Mouse (Mus musculus) hindbrain, embryonic 13.5 days (tissue): Measurements from ENCODE around the gene Ddx3y. TPM values are rescaled to one million over a fixed set of nuclear protein-coding genes. Genes with fewer than 3 reads are reported as not detected.

Experiments
- ATAC-seq: fragments of 200-750 bp; cut with Nextera tagmentation; 2 replicates; pipeline ENCODE4 v1.8.0; 2017; ENCODE audit warnings: moderate TSS enrichment; ENCODE audit not compliant: low FRiP score
- H3K27ac ChIP-seq: fragments of 300-500 bp; sonication (generic); 2 replicates; pipeline ENCODE4 v1.5.1; 2015; ENCODE audit warnings: inconsistent platforms, mild to moderate bottlenecking, moderate library complexity
- H3K27me3 ChIP-seq: fragments of 300-500 bp; sonication (generic); 2 replicates; pipeline ENCODE4 v1.6.1; 2015; ENCODE audit warnings: mild to moderate bottlenecking, inconsistent platforms
- H3K36me3 ChIP-seq: fragments of 300-500 bp; sonication (generic); 2 replicates; pipeline ENCODE4 v1.6.1; 2015; ENCODE audit warnings: mild to moderate bottlenecking, inconsistent platforms
- H3K4me1 ChIP-seq: fragments of 300-500 bp; sonication (generic); replicated peaks from 2 replicates; pipeline ENCODE4 v1.6.1; 2015; ENCODE audit warnings: inconsistent platforms
- H3K4me2 ChIP-seq: fragments of 300-500 bp; sonication (generic); 2 replicates; pipeline ENCODE4 v1.6.1; 2015; ENCODE audit warnings: inconsistent platforms, mild to moderate bottlenecking, moderate library complexity
- H3K4me3 ChIP-seq: fragments of 300-500 bp; sonication (generic); 2 replicates; pipeline ENCODE4 v1.5.1; 2015; ENCODE audit warnings: mild to moderate bottlenecking, inconsistent platforms
- H3K9ac ChIP-seq: fragments of 300-500 bp; sonication (generic); 2 replicates; pipeline ENCODE4 v1.6.1; 2015; ENCODE audit warnings: mild to moderate bottlenecking, inconsistent platforms
- H3K9me3 ChIP-seq: fragments of 300-500 bp; sonication (generic); 2 replicates; pipeline ENCODE4 v1.6.1; 2016; ENCODE audit warnings: inconsistent platforms
- WGBS: fragments of 180-500 bp; shearing (Covaris S2); methylation state at CpG from one replicate; pipeline ENCODE4 v1.1.7; 2015; 5-methylcytosine and 5-hydroxymethylcytosine counted together
- polyA plus RNA-seq: library from polyadenylated mRNA; unstranded; fragments of >200 nt; fragmentation: Nextera tagmentation; extraction: Ambion mirVana; gene quantifications from 2 replicates; pipeline ENCODE4 v1.2.1, GENCODE M21; 2015

Gene Ddx3y
- polyA plus RNA-seq = 14.8 and 16.9 TPM in 2 replicates

DNA sequence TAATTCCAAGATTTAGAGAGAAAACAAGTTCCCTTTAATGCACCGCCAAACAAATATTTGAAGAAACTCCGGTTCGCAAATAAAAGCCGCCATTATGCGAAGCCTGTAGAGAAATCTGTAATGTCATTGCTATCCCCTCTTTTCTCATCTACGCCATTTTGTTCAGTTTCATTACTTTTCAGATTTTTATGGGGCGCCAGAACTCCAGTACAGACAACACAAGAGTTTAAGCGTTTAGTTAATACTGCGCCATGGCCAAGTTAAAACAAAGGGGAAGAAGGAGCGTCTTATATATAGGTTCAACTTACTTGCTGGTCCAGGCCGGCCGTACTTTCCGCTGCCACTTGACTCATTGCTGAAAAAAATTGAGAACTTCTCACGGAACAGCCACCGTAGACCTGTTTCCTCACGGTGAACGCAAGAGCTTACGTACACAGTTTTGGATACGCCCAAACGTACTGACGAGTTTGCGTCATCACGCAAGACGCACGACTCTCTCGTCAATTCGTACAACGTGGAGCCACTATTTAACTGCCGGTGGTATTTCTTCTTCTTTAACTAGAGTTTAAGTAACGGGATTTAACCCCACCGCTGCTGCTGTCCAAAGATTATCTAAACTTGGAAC is at the start of gene Ddx3y:
Ddx3y (minus strand) TSS at position 459 of the 625 bp plus-strand sequence.
- under 1% methylated on average over 31 of the region's 31 CpGs for WGBS
- Histone ChIP-seq H3K4me2 (peak within 1 kb of the TSS; percentile 47), H3K27me3 (no peaks in the 10 kb centered on the region), H3K36me3 (no peaks in the 10 kb centered on the region), H3K9me3 (no peaks in the 10 kb centered on the region), H3K9ac (peak within 1 kb of the TSS; percentile 63), H3K27ac (peak within 1 kb of the TSS; percentile 40; the same call in 1 of the 2 replicates), H3K4me1 (no peaks in the 10 kb centered on the region), H3K4me3 (peak within 1 kb of the TSS; percentile 40)
- ATAC-seq = peak; percentile 99

DNA sequence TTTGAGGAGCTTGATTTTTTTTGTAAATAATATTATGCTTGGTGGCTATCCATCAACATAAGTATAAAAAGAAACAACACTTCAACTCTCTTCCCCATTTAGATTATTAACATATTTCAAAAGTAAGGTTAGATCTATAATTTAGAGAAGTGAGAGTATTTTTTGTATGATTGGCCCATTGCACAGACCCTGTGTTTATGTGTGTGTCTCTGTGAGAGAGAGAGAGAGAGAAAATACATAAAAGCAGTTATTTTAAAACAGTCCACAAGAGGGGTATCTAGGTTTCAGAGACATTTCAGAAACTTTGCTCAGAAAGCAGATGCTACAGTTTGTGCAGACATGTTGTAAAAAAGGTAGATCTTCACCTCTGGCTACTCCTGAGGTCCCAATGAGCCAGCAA is 7.3 kb upstream of the Ddx3y start:
- no peaks in the 10 kb centered on the region for H3K27me3 ChIP-seq
- H3K4me2 ChIP-seq = no peak overlapping the region
- H3K4me1 ChIP-seq = no peaks in the 10 kb centered on the region
- no peaks in the 10 kb centered on the region for H3K9me3 ChIP-seq
- no peak for ATAC-seq
- no peak overlapping the region for H3K27ac ChIP-seq
- no peaks in the 10 kb centered on the region for H3K36me3 ChIP-seq
- H3K4me3 ChIP-seq = no peak overlapping the region
- no peak overlapping the region for H3K9ac ChIP-seq

DNA sequence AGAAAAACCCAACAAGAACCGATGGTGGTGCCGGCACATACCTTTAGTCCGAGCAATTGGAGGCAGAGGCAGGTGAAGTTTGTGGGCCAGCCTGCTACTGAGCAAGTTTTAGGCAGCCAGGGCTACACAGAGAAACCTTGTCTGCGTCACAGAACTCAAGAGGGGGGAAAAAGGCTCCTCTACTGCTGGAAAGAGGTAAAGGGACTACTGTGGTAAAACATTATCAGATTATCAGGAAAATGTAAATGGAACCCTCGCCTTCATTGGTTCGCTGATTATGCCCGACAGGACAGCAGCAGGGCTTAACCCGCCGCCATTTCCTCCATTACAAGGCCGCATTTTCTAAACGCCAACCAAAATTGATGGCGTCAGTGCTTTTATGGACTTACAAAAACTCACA is 694 bp downstream of the Ddx3y start:
- H3K36me3 ChIP-seq = no peaks in the 10 kb centered on the region
- H3K4me1 ChIP-seq = no peaks in the 10 kb centered on the region
- H3K27ac ChIP-seq = peak overlapping the region; percentile 40; the same call in 1 of the 2 replicates
- peak overlapping the region; percentile 47 for H3K4me2 ChIP-seq
- peak; percentile 57; the same call in 1 of the 2 replicates for ATAC-seq
- H3K9me3 ChIP-seq = no peaks in the 10 kb centered on the region
- WGBS = 0% methylated on average over 12 of the region's 12 CpGs
- no peaks in the 10 kb centered on the region for H3K27me3 ChIP-seq
- peak overlapping the region; percentile 40 for H3K4me3 ChIP-seq
- H3K9ac ChIP-seq = peak overlapping the region; percentile 63

DNA sequence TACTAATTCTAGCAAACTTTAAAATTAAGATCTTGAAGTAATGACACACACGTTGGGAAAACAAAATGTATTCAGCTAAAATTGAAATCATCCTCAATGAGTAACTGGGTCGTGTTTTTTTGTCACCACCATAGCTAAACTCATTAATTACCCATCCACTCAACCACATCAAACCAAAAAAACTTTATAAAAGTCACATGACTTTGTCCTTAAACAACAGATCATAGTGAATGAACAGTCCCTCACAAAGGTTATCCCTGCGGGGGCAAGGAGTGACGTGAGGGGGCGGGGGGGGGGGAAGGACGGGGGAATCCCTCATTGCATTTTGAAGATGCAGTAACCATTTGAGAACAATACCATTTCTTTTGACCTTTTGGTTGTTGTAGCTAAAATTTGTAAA is 40.3 kb downstream of the Ddx3y start:
- Histone ChIP-seq H3K4me3 (peak overlapping the region; percentile 44; the same call in 1 of the 2 replicates), H3K9me3 (no peaks in the 10 kb centered on the region), H3K27ac (no peak overlapping the region), H3K9ac (no peak overlapping the region), H3K27me3 (no peaks in the 10 kb centered on the region), H3K4me2 (peak overlapping the region; percentile 15), H3K36me3 (no peaks in the 10 kb centered on the region), H3K4me1 (no peaks in the 10 kb centered on the region)
- 42% methylated on average over 6 of the region's 6 CpGs for WGBS
- ATAC-seq = no peak

DNA sequence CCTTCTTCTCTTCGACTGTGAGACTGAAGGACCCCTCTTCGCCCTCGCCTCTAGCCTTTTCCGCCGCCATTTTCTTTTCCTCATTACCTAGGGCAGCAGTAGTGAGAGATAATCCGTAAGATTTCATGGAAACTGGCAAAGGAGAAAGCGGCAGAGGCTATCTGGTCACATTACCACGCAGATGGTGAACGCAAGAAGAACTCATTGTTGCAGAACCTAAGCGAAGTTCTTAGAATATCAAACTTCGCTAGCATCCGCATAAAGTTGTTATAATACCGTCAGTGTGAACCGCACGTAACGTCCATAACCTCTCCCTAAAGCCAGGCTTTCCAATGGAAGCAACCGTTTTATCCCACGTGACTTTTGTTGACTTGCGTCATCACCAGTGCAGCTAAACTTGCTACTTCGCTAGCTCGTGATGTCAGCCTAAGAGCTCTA is 41.0 kb downstream of the Ddx3y start, which contains the start of gene Uty:
Uty (minus strand) TSS at position 334 of the 438 bp plus-strand sequence.
- Histone ChIP-seq H3K9ac (peak within 1 kb of the TSS; percentile 64), H3K4me2 (peak within 1 kb of the TSS; percentile 45), H3K27ac (peak within 1 kb of the TSS; percentile 74), H3K4me3 (peak within 1 kb of the TSS; percentile 44), H3K36me3 (no peaks in the 10 kb centered on the region), H3K9me3 (no peaks in the 10 kb centered on the region), H3K27me3 (no peaks in the 10 kb centered on the region), H3K4me1 (no peaks in the 10 kb centered on the region)
- WGBS = 1% methylated on average over 21 of the region's 21 CpGs
- ATAC-seq = peak; percentile 99

DNA sequence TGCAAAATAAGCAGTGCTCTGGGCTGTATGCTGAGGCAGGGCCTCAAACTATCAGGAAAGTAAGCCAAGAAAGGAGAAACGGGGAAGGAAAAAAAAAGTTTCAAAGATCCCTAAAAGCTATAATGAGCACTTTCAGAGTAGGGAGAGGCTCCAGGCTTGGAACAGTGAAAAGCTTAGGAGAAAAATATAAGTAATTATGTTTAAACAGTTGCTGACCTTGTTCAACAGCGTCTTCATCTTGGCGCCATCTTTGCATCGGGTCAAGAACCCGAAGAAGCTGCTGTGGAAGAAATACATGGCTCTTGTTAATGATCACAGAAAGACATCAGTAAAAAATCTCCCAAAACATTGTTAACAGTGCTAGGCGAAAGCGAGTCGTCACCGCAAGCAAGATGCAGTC is 41.5 kb downstream of the Ddx3y start:
- ATAC-seq = no peak
- no peaks in the 10 kb centered on the region for H3K27me3 ChIP-seq
- peak overlapping the region; percentile 74 for H3K27ac ChIP-seq
- 0% methylated on average over 8 of the region's 9 CpGs for WGBS
- H3K4me1 ChIP-seq = no peaks in the 10 kb centered on the region
- H3K9me3 ChIP-seq = no peaks in the 10 kb centered on the region
- H3K9ac ChIP-seq = peak overlapping the region; percentile 64
- peak overlapping the region; percentile 45 for H3K4me2 ChIP-seq
- peak overlapping the region; percentile 44 for H3K4me3 ChIP-seq
- H3K36me3 ChIP-seq = no peaks in the 10 kb centered on the region

DNA sequence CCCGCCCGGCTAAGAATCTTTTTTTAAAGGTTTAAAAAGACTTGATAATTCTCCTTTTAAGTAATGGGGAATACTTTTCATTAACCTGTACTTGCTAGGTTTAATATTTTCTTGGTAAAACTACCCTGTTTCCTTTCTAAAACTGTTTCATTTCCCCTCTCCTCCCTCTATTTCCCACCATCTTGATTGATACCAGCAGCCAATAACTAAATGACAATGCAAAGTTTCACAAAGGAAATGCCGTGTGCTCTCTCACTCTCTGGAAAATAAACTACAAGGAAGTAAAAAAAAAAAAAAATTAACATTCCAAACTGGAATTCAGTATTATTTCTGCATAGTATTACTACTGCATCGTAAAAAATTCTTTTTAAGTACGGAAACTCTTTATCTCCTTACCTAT is 42.0 kb downstream of the Ddx3y start:
- WGBS = 63% methylated on average over 5 of the region's 5 CpGs
- no peak for ATAC-seq
- no peaks in the 10 kb centered on the region for H3K27me3 ChIP-seq
- no peaks in the 10 kb centered on the region for H3K4me1 ChIP-seq
- no peak overlapping the region for H3K27ac ChIP-seq
- no peaks in the 10 kb centered on the region for H3K36me3 ChIP-seq
- peak overlapping the region; percentile 45 for H3K4me2 ChIP-seq
- peak overlapping the region; percentile 44 for H3K4me3 ChIP-seq
- H3K9me3 ChIP-seq = no peaks in the 10 kb centered on the region
- no peak overlapping the region for H3K9ac ChIP-seq

DNA sequence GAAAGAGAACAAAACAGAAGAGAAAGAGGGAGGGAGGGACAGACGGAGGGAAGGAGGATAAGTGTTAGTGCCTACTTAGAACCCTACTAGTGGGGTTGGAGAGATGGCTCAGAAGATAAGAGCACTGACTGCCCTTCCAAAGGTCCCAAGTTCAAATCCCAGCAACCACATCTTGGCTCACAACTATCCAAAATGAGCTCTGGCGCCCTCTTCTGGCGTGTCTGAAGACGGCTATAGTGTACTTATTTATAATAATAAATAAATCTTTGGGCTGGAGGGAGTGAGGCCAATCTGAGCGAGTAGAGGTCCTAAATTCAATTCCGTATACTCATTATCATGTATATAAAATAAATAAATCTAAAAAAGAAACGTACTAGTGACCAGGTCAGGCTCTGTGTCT is 66.4 kb downstream of the Ddx3y start:
- Histone ChIP-seq H3K4me1 (no peaks in the 10 kb centered on the region), H3K9me3 (no peaks in the 10 kb centered on the region), H3K4me3 (no peak overlapping the region), H3K4me2 (no peak overlapping the region), H3K9ac (no peak overlapping the region), H3K27me3 (no peaks in the 10 kb centered on the region), H3K27ac (no peak overlapping the region), H3K36me3 (no peaks in the 10 kb centered on the region)
- no peak for ATAC-seq
- 84% methylated on average over 5 of the region's 7 CpGs for WGBS

Other genes with a start within 250 kb of the Ddx3y start
- gene Uty, start 40.9 kb downstream of the Ddx3y start, polyA plus RNA-seq = 10.7 and 13.8 TPM in 2 replicates
- gene Usp9y, start 173.2 kb upstream of the Ddx3y start, polyA plus RNA-seq = not detected in 2 replicates